Mouse (Mus musculus) G1E-ER4 (cell line): ENCODE data around the gene Brsk2. TPM values are rescaled to one million over a fixed set of nuclear protein-coding genes. Genes with fewer than 3 reads are reported as not detected.

Experiments
- GATA1 ChIP-seq: IDR thresholded peaks from one replicate; pipeline ENCODE4 v1.8.0; 2012; ENCODE audit warnings: low read length, inconsistent platforms
- polyA plus RNA-seq: library from polyadenylated mRNA; stranded (reverse); fragments of >175 nt; gene quantifications from 2 replicates; pipeline ENCODE4 v1.2.3, GENCODE M21; 2012

The Brsk2 gene
- polyA plus RNA-seq = 0.02 TPM in 1 of 2 replicates, not detected in the other

- TF ChIP-seq GATA1 = no peak
These were observed at the start of gene Brsk2 for GRCm38 (mm10) chr7:141948906-141949798. Gene Brsk2, plus strand, starts transcription at chr7:141949751.

DNA sequence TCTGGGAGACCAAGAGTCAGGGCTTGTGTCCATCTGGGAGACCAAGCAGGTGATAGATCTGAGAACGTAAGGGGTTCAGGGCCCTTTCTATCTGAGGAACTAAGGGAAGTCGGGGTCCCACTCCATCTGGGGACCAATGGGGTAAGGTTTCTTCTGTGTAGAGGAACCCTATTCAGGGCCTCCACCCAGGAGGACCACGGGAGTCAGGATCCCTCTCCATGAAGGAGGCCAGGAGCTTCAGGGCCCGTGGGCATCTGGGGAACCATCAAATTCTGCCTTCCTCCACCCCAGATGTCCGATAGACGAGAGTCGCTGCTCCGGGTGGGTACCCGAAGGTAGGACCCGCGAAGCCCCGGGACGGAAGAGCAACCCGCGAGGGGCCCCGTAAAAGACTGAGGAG, 47.7 kb upstream of the Brsk2 start:
- TF ChIP-seq GATA1 = no peak

DNA sequence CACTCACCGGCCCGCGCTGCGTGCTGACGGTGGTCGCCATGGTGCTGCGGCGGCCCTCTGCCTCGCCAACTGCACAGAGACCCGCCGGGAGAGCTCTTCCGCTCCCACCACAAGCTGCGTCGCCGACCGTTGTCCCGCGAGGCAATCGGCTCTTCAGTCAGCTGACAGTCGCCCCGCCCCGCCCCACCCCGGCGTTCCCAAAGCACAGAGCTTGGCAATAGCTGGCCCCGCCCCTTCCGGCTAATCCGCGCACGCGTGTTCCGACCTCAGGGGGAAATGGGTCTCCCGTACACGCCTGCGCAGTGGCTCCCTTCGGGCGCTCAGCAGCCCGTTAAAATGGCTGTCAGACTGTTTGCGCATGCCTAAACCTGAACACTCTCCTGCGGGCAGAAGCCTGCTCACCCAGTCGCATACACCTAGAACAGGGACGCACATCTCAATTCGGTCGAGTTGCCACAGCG, 47.3 kb upstream of the Brsk2 start:
- no peak for TF ChIP-seq GATA1

GRCm38 (mm10) chr7:141902791-141903190, 46.8 kb upstream of the Brsk2 start:
- TF ChIP-seq GATA1 = no peak

DNA sequence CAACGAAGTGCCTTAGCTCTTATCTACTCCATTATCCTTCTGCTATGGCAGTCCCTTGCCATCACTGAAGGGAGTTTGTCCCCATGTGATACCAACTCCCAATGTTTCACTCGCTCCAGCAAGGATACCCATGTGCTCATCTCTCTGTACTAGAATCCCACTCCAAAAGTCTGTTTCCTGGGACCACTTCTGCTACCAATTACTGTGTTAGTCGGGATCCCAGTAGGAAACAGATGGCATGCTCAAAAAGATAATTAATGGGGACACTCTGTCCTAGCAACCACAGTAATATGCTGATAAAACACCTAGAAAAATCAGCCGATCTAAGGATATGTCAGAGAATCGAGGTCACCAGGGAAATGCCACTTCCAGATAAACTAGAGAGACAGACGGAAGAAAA, 41.0 kb upstream of the Brsk2 start:
- no peak for TF ChIP-seq GATA1

DNA sequence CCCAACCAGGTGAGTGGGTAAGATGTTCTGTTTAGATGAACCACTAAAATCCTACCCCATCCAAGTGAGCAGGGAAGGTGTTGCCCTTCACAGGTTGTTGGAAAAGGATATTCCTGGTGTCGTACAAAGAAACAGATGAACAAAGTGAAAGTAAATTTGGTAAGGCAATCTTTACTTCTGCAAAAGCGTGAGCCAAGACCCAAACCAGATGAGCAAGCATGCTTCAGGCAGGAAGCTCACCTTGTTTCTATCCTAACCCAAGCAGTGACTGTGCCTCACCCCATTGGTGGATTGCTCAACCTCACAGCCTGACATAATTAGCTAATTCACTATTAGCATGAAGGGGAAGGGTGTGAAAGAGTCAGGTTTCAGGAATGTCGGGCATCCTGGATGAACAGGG, 38.2 kb upstream of the Brsk2 start:
- no peak for TF ChIP-seq GATA1

DNA sequence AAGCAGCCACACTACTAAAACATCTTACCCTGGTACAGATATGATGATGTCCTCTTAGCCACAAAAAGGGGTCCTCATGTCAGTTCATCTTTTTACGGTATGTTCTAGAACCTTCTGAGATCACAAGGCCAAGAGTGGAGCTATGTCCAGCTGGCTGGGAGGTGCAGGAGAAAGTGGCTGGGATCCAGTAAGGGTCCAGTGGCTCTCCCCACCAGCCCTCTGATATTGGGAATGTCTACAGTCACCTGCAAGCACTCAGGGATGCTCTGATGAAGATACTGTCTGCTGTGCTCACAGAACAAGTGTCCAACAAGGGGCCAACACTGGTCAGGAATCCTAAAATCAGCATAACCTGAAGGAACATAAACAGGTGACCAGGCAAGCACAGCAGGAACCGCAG, 31.1 kb upstream of the Brsk2 start, which contains the start of gene Tollip:
Gene Tollip (minus strand): TSS at position 101 of the 400 bp plus-strand sequence.
- TF ChIP-seq GATA1 = no peak

- TF ChIP-seq GATA1 = no peak
These were observed 24.6 kb upstream of the Brsk2 start for GRCm38 (mm10) chr7:141924917-141925316.

DNA sequence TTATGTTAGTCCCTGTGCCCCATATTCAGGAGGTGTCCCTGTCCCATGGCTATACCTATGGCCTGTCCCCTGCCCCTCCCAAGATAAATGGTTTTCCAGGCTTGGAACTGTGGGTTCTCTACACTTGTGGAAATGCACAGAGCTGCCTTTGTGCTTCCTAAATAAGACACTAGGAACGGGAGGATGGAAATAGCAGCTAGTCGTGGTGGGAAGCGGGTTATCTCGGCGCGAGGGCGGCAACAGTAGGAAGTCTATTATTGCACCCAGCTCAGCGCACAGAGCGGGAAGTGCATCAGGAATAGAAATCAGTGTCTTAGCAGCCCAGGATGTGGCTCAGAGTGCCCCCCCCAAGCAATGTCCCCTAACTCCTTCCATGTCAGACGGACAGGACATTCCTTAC, 20.9 kb upstream of the Brsk2 start:
- TF ChIP-seq GATA1 = no peak

DNA sequence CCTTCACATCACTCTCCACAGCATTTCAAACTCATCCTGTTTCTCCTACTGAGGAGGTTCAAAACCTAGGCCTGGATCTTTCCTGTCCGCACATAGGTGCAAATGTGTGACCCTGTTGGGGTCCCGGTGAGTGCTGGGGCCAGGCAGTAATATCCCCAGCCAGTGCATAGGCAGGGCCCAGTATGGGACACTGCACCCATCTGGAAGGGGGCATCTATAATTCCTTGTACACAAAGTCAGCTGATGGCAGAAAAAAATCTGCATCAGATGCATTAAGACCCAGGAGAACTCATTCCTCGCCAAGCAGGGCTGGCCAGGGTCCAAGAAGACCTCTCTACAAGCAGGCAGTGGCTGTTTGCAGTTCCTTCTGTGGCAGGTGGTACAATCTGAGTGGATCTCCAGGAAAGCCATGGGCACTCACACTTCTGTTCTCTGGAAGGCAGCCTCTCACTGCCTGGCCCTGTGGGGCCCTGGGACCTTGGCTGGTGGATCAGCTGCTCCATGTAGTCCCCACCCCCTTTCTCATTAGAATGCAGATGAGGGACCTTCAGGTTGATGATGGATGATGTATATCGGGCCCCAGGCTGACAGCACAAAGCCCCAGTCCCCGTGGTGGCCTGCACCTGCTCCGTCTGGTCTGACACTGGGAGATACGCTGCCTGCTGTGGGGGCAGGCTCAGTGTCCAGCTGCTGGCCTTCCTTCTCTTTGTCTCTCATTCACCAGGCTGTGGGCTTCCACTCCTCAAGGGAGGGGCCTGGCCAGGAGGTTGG, 15.2 kb upstream of the Brsk2 start:
- no peak for TF ChIP-seq GATA1

DNA sequence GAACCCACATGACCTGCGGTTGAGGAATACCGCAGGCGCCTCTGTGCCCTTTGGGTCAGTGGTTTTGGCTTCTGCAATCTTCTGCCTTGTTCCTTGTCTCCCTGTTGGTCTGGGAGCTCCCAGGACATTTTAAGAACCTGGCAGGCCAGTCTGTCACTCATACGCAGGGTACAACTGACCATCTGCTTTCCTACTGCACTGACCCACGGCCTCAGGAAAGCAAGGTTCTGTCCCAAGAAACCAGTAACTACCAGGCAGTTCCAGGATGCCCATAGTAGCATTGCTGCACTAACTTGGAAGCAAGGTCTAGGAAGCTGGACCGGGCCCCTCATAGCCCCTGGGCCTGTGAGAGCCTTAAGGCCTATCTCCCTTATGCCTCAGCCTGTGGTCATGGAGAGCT, 14.6 kb upstream of the Brsk2 start:
- TF ChIP-seq GATA1 = no peak

DNA sequence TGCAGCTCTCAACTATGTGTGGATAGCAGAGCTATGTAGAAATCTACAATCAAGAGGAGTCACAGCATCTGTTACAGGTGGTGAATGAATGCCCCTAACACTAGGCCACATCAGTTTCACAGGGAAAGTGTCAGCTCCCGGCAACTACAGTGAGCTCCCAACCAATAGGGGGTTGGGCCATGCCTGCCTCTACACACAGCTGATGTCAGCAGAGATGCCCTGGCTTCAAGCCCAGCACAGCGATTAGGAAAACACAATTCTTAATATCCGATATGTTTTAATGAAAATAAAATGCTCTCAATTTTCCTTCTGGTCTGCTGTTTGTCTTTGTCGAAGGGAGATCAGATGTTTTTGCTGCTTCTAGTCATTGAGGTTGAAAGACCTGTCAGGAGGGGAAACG, 6.1 kb upstream of the Brsk2 start:
- TF ChIP-seq GATA1 = no peak

DNA sequence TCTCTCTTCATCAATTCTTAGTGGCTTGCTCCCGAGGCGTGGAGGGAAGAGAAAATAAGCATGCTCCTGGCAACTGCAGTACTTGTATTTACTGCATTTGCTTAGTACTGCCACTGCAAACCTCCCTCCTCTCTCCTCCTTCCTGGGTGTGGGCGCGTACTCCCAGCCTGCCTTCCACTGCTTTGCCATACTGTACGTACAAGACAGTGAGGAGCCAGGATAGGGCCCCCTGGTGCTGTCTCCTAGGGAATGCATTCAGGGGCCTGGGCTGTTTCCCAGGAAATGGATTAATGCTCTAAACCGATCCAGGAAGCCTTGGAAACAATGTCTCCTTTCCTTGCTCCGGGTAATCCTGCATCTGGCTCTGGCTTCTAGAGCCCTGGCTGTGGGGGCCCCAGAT, 3.6 kb upstream of the Brsk2 start:
- TF ChIP-seq GATA1 = no peak

- TF ChIP-seq GATA1 = no peak
These were observed 2.0 kb upstream of the Brsk2 start for GRCm38 (mm10) chr7:141947512-141947911.

DNA sequence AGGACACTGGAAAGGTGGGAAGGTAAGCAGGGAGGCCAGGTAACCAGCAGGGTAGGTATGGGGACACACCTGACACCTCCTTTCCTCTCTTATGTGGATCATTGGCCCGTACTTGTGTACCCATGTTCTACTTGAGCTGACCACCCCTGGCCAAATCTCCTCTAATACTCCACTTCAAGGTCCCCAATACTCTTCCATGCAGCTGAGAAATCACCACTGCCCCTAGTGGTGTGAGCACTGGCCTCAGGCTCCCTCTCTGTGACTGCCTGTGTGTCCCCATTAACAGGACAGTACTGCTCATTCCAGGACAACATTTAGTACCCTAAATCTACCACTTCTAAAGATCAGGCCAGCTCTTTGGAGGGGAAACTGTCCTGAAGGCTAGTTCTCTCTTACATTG, 1.5 kb upstream of the Brsk2 start:
- no peak for TF ChIP-seq GATA1

- no peak for TF ChIP-seq GATA1
These were observed 200 bp downstream of the Brsk2 start for GRCm38 (mm10) chr7:141949799-141950103.

DNA sequence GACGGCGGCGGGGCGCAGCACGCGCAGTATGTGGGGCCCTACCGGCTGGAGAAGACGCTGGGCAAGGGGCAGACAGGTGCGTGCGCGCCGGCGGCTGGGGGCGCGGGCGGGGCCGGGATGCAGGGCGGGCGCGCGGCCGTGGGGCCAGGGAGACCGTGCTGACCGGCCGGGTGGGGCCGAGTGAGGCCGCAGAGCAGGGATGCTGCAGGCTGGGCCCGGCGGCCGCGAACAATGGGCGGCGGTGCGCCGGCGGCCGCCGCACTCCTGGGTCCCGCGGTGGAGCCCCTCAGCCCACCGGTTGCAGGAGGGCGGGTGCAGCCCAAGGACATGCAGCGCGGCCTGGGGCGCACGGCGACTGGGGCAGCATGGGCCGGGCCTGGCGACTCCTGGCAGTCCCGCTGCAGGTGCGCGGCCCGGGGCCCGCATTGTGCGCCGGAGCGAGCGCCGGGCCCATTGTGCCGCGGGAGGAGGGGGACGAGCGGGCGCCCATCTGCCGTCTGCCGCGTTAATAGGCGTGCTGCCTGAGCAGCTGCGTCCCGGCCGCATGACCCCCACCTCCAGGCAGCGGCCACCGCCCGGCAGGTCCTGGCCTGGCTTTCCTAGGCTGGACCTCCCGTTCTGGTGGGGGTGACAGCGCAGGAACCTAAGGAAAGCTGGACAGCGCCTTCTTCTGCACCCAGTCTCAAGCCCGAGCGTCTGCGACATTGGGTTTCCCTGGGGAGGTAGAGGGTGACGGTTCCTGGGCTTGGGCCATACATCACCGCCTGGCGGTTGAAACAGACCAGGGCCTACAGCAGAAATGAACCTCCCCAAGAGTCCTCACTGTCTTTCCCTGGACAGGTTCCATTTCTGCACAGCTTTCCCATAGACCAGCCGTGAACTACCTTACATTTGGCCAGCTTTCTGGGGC, 808 bp downstream of the Brsk2 start:
- TF ChIP-seq GATA1 = no peak
